Mouse (Mus musculus) WW6 (cell line): ENCODE measurements around the gene Serpinb7.

Source experiments
- DNase-seq: peaks from one replicate; pipeline ENCODE4 v3.0.0-alpha.2; 2013; ENCODE audit warnings: low read depth, low spot score

The Serpinb7 gene

DNA sequence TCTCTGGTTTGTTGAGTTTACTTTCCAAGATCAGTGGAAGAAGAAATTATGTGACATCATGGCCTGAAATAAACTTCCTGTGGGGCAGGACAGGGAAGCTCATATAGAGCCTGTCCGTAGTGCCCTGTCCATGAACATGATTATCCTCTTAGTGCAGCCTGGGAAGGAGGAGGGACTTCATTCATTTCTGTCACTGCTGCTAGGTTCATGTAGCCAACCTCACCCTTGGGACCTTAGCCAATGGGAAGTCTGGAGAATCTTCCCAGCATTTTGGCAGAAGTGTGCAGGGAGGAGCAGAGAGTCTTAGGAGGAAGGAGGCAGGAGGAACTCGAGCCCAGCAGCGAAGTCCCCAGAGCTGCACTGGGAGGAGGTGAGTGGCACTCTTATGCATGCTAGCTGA, at the start of gene Serpinb7:
TSS of gene Serpinb7 (plus strand) at position 301 of the 400 bp plus-strand sequence.
- DNase-seq = no peak

DNA sequence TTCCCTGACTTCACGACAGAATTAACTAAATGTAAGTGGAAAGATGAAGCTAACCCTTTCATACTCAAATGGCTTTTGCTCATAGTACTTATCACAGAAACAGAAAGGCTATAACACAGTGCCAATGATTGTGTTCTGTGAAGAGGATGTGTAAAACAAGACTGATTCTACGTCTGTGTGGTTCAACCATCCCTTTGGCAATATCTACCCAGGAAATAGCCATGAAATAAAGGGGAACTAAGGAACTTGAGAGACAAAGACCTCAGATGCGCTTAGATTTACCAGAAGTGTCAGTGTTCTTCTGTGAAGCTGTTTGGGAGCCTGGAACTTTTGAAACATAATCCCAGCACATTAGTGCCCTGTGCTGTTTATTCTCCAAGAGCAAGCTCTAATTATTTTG, 49.1 kb upstream of the Serpinb7 start:
- no peak for DNase-seq

DNA sequence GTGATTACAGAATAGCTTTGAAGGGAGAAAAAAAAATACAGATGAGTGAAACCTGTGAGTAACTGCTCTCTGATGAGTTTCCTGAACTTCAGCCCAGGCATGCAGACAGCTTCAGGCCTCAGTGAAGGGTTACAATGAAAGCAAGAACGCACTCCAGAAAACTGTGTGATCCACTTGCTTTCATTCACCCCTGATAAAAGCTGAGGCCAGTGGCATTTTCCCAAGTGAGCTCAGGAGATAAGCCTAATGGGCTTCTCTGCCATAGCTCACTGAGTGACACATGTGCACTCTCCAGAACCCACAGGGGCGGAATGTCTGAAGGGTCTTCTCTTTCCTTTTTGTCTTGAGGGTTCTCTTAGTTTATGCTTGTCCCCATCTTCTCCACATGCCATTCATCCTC, 48.3 kb upstream of the Serpinb7 start:
- no peak for DNase-seq

DNA sequence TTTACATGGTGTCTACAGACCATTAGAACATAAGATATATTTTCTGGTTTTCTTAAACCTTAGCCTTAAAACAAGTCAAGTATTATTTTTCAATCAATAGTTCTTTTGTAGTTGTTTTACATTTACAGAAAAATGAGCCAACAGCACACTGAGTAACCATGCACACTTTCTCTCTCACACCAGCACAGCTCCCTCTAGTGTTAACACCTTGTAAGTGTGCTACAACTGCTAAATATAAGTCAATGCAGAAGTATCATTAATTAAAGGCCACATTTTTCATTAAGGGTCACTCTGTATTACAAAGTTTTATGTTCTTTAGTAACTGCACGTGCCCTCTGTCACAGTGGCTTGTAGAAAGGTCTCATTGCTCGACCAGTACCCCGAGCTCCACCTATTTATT, 46.4 kb upstream of the Serpinb7 start:
- no peak for DNase-seq

DNA sequence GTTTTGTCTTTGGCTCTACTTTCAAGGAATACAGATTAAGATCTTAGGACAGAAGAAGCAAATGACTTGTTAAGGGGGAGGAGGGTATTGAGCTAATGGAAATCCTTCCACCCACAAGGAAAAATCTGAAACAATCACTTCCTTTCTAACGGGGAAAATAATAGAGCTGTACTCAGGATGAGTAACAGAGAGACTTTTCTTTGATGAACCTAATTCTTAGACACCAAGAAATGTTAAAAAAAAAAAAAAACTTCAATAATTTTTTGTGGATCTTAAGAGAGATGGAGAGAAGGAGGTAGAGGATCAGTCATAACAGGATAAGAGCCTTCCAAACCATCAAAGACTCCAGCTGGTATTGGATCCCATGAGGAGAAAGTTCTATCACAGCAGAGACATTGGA, 38.6 kb upstream of the Serpinb7 start, which contains the start of gene Serpinb11:
TSS of gene Serpinb11 (plus strand) at position 301 of the 400 bp plus-strand sequence.
- DNase-seq = no peak

DNA sequence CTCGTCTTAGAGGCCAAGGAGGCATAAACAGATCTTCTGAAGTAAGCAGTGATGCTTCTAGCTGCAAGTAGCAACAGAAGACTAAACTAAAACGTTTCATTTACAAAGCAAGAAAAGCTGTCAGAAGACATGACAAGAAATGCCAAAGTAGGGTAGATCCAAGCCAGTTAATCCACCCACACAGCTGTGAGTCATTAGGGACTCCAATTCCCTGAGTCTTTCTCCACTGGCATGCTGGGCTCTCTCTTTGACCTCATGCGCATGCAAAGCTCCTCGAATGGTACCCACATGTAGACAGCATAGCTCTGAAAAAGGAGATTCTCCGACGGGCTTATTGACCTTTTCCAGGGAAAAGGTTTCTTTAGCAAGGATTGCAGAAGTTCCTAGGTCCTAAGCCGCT, 33.5 kb upstream of the Serpinb7 start:
- no peak for DNase-seq

DNA sequence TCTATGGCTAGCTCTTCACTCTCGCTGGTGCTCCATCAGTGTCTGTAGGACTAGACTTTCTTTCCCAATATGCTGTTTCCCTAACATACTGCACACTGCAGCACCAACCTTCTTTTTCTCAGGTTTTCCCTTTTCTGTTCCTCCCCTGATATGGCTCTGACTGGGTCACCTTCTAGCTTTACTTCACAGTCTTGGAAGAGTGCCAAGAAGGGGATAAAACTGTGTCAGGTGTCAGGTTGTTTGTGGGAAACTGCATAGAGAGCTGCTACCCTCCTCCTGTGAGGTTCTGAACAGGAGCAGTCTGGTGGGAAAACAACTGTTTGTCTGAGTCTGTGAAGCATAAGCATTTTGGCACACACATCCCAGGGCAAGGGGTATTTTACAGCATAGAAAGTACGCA, 30.5 kb upstream of the Serpinb7 start:
- DNase-seq = no peak

DNA sequence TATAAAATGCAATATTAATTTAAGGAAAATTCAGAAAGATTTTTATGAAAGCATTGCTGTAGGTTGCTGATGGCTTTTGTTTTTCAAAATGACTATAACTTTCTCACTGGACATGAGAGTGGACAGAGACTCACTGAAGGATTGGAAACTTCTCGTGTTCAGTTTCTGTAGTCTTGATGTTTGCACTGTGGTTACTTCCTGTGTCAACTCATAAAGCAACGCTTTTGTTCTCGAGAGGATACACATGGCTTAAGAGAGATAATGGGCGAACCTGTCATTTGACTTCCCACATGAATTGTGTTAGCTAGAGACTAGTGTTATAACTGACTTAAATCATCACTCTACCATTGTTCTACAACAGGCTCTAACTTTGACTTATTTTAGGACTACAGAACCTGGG, 22.5 kb upstream of the Serpinb7 start:
- DNase-seq = no peak

DNA sequence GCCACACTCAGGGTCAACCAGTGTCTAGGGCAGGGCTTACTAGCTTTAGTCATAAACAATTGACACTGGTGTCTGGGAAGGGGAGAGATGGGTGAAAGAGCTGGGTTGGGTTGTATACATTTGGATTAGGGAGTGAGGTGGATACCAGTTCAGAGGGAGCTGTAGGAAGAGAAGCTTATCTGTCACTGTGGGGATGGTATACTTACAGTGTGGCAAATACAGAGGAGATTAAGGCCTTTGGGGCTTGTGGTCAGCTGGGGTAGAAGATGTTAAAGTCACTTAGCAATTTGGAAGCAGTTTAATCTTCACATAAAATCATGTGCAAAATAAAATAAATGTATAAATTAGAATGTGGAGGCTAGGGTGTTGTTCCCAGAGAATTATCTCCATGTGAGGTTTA, 21.1 kb upstream of the Serpinb7 start:
- no peak for DNase-seq

DNA sequence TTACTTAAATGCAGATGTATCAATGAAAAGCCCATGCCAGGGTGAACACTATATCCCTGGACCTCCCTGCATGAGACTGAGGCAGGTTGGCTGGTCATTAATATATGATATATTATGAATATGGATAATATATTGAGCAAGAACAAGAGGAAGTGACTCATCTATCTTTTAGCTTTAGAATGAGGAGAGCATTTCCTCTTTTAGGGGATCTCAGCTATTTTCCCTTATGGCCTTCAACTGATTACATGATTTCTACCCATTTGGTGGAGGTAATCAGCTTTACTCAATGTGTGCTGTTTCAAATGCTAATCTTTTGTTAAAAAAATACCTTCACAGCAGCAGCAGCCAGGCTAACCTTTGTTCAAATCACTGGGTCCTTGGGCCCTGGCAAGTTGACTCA, 18.0 kb upstream of the Serpinb7 start:
- DNase-seq = no peak

DNA sequence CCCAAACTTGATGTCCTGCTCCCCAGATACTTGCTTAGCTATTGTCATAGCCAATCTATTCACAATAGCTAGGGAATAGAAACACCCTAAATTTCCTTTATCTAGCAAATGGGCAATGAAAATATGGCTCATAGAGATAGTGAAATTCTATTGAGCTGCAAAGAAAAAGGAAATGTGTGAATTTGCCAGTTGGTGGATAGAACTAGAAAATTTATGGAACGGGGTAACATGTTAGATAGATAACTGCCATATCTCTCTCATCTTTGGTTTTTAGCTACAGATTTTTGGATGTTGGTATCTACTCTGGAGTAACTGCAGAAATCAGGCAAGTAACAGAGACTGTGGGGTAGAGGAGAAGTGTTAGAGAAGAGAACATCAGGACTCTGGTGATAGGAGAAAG, 17.1 kb upstream of the Serpinb7 start:
- DNase-seq = no peak

DNA sequence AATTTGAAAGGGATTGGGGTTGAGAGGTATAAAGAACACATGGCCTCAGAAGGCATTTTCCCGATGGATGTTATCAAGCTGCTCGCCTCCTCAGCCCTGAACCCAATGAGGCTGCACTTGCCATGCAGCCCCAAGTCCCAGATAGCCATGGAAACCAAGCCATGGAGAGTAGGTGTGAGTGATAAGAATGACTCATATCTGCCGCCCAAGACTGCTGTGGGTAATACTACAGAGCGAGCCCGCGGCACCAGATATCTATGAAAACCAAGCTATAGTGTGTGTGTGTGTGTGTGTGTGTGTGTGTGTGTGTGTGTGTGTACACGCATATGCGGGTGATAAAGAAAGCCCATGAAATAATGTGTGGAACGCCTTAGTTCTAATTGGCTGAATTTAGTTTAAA, 14.9 kb upstream of the Serpinb7 start:
- DNase-seq = peak; percentile 0

DNA sequence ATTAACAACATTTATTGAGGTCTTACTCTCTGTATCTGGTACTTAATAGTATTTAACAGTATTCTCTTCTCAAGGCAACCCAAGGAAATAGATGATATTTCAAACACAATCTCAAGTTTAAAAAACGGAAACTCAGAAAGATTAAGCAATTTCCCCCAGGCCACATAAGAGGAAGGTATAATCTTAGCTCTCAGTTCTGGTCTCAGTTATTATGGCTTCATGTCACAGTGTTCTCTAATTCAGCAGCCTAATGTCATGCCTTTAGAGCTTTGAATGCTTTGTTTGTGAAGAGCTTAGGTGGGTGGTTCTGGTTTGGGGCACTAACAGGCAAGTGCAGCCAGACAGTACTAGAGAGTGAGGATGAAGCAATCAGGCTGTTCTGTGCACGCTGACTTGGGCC, 9.7 kb upstream of the Serpinb7 start:
- no peak for DNase-seq

DNA sequence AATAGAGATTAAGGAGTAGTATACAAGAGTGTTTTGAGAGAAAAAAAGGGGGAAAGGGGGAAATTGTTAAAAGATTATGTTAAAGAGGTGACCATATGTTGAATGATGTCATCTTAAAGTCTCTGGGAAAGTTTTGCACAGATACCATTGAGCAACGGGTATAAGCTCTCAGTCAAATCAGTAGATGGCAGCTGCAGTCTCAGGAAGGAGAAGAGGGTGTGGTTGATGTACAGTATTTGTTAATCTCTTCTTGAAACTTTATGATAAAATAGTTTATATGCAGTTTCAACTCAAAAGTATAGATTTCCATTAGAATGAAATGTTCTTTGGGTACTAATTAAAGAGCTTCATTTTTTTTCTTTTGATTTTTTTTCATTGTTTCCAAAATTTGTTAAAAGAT, 2.0 kb upstream of the Serpinb7 start:
- no peak for DNase-seq

DNA sequence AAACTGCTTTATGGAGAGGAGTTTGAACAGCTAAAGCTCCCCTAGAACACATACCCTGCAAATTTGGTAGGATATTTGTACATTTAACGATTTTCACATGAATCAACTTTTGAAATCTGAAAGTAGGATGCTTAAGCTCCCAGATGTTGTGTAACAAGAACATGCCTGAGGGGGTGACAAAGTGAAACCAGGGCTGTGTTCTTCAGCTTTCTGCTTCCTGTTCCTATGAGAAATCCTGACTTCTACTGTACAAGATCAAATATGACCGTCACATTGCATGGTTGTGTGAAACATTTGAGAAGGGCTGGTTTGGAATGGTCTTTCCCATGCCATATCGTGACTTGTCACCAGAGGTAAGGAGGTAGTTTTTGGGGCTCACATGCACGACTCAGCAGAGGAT, 2.6 kb downstream of the Serpinb7 start:
- DNase-seq = no peak

DNA sequence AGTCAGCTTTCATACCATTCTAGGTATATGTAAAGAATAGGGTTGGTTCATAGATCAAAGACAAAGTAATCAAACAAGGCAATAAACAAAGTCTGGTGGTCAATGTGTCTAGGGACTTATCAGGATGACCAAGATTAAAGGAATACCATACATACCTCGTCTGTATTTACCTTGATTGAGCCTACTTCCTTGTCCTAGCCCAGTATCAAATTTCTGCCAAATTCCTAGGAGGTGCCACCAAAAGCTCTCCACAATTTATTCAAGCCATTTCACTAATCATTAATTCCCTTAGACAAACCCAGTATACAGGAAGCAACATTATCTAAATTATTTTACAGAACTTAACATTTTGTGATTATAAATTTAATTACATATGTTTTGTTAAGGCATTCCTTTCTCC, 15.2 kb downstream of the Serpinb7 start:
- no peak for DNase-seq

DNA sequence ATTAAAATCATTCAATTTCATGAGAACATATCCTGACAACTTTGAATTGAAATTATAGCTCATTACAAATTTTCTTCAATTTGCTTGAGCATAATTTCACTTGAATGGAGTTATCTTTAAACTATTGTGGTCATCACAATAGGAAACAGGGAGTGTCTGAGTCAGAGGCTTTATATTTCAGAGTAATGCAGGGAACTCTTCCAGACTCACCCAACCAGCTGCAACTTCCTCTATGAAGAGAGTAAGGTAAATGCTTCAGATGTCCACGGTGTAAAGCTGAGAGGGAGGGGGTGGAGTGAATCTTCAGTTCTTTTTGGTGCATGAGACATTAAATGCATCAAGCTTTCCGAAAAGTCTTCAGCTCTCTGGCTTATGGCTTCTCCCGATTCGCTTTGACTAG, 23.0 kb downstream of the Serpinb7 start:
- no peak for DNase-seq

DNA sequence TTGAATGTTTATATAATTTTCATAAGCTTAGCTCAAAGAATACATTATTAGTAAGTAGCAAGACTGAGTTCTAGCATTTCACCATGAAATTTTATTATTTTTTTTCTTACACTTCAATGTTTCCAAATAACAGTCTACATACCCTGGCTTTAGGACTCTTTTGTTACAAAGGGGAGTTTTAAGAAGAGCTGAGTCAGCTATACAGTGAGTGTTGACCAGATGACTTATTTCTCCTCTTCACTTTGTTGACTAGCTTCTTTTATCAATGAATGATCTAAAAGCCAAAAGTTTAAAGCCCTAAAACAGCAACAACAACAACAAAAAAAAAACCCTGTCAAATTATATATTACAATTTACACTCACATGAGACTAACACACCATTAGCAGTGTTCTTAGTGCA, 31.8 kb downstream of the Serpinb7 start:
- DNase-seq = no peak

DNA sequence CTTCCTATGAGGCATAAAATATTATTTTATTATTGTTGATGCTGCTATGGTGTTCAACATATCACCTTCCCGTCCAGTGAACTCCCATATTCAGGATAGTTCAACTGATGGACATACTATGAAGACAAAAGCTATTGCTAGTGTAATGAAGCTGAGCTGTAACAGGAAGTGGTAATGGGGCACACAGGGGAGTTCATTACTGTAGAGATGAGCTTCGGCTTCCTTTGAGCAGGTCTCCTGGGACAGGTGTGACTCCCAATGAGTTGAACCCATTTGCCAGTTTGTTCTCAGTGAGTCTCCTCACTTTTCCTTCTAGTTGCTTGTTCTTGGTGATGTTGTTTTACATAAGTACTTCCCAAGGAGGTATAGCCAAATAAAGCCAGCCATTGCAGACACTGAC, 36.1 kb downstream of the Serpinb7 start:
- DNase-seq = no peak

DNA sequence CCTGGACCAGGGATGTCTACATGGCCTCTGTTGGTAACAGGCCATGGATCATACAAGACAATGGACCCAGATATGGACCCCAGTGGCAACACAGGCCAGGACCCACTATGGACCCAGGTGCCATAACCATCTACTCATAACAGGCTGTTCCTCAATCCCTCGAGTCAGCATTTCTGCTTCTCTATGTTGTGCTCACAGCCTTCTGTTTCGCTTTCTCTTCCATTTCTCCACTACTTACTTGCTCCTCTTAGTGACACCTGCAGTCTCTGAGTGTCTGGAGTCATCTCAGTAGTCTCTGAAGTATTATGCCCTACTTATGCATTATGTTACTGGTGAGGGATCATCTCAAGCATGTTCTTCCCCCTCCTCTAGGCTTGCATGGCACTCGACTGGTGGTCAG, 40.0 kb downstream of the Serpinb7 start:
- DNase-seq = no peak

DNA sequence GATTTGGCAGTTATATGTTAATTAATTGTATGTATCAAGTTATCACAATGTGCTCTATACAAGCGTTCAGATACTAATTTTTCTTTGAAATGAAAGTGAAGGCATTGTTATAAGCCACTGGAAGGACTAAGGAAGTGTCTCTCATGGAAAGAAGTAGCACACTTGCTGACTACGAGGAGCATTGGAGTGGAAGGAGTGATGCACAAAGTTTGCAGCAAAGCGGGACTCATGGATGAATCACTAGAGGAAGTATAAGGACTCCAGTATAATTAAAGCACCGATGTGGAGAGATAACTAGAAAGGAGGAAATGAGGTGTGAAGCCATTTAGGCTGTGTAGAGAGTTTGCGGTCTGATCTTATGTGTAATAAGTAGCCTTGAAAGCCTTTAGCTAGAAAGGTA, 45.9 kb downstream of the Serpinb7 start:
- DNase-seq = no peak

DNA sequence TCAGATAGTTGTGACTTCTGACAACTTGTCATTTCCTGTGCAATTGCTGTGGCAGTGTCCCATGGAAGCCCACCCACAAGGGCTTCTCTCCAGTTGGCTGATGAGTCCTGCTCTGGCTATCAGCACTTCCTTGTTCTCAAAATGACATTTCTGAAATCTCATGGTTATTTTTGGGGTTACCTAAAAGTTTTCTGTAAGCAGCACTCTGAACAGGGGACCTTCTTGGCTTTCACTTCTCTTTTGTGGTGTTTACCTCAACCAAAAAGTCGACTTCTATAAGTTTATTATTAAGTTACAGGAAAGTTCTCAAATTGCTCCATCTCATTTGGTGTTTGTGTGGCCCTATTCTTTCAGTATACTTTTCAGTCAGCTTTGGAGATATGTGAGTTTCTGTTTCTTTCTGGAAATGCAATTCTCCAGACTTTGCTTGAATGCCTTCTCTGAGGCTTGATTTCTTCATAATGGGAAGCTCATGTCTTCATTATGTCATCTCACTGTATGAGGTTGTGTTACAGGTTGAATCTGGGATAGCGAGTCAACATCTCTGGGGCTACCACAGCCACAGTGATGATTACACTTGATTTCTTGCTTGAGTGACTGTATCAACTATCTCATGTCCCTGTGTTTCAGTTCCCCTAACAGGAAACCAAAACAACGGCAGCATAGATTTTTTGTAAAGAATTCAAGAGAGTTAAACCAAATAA, 47.9 kb downstream of the Serpinb7 start:
- DNase-seq = no peak

DNA sequence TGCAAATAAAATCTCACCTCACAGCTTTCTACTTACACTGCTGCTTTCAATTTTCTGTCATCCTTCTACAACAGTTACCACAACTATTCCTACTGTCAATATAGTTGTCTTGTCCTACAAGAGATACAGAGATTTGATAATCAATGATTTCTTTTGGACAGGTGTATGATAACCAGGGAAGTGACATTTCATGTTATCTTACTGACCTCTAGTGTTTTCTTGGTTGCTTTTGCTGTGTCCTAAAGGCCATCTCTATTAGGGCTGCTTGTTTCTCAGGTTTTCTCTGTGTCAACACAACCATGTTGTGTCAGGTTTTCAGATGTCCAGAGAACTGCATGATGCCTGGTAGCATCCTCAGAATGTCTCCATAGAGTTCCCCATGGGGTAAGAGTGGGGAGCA, 80.5 kb downstream of the Serpinb7 start:
- DNase-seq = no peak

DNA sequence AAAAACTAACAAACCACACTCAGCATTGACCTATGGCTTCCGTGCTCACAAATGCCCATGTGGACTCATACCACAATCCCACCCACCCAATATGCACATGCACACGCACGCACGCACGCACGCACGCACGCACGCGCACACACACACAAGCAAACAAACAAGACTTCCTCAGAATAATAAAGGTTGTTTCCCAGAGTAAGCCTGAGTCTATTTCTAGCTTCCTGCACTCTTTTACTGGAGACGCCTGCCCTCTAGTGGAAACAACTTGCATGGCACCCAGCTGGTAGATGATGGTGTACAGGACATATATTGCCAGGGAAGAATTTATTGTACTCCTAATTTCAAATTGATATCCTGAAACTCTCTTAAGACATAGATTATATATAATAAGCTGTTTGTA, 82.0 kb downstream of the Serpinb7 start:
- peak; percentile 18 for DNase-seq
